Mouse (Mus musculus): Measurements from ENCODE around the gene Psat1.
A peak's percentile ranks its signal among the peaks of the same experiment; 100 is the strongest.

Psat1 gene

GRCm38 (mm10) chr19:15947237-15947636, at the start of gene Psat1:
Psat1 (minus strand) TSS chr19:15947337.
- DNase-seq (ENCODE audit: low read depth), result no peak

- no peak for DNase-seq (ENCODE audit: low read depth)
These were observed 43.0 kb upstream of the Psat1 start for GRCm38 (mm10) chr19:15990102-15990501.

- DNase-seq (ENCODE audit: low read depth), result no peak
These were observed 38.1 kb upstream of the Psat1 start for GRCm38 (mm10) chr19:15985172-15985713.

- DNase-seq (ENCODE audit: low read depth), result peak; percentile 83
These were observed 37.5 kb upstream of the Psat1 start, which contains the start of gene Cep78 for GRCm38 (mm10) chr19:15984449-15985171. Cep78 (minus strand) TSS chr19:15984989.

GRCm38 (mm10) chr19:15983739-15984344, 36.7 kb upstream of the Psat1 start:
- DNase-seq (ENCODE audit: low read depth), result no peak

GRCm38 (mm10) chr19:15982926-15983738, 36.0 kb upstream of the Psat1 start:
- DNase-seq (ENCODE audit: low read depth), result no peak

GRCm38 (mm10) chr19:15981861-15982260, 34.7 kb upstream of the Psat1 start:
- DNase-seq (ENCODE audit: low read depth), result peak; percentile 59

GRCm38 (mm10) chr19:15973365-15973764, 26.2 kb upstream of the Psat1 start:
- DNase-seq (ENCODE audit: low read depth), result no peak

- no peak for DNase-seq (ENCODE audit: low read depth)
These were observed 17.9 kb upstream of the Psat1 start for GRCm38 (mm10) chr19:15965082-15965481.

GRCm38 (mm10) chr19:15964533-15964932, 17.4 kb upstream of the Psat1 start:
- DNase-seq (ENCODE audit: low read depth), result no peak

GRCm38 (mm10) chr19:15963011-15963695, 16.0 kb upstream of the Psat1 start:
- DNase-seq (ENCODE audit: low read depth), result no peak

GRCm38 (mm10) chr19:15962313-15962712, 15.2 kb upstream of the Psat1 start:
- DNase-seq (ENCODE audit: low read depth), result no peak

GRCm38 (mm10) chr19:15950225-15950624, 3.1 kb upstream of the Psat1 start:
- DNase-seq (ENCODE audit: low read depth), result no peak

- DNase-seq (ENCODE audit: low read depth), result no peak
These were observed 1.7 kb upstream of the Psat1 start for GRCm38 (mm10) chr19:15948867-15949266.

GRCm38 (mm10) chr19:15948426-15948825, 1.3 kb upstream of the Psat1 start:
- DNase-seq (ENCODE audit: low read depth), result no peak

GRCm38 (mm10) chr19:15946663-15947062, 474 bp downstream of the Psat1 start:
- no peak for DNase-seq (ENCODE audit: low read depth)

- DNase-seq (ENCODE audit: low read depth), result no peak
These were observed 4.1 kb downstream of the Psat1 start for GRCm38 (mm10) chr19:15943117-15943423.

GRCm38 (mm10) chr19:15942421-15943116, 4.6 kb downstream of the Psat1 start:
- no peak for DNase-seq (ENCODE audit: low read depth)

GRCm38 (mm10) chr19:15941399-15941798, 5.7 kb downstream of the Psat1 start:
- no peak for DNase-seq (ENCODE audit: low read depth)

GRCm38 (mm10) chr19:15925719-15926045, 21.5 kb downstream of the Psat1 start:
- DNase-seq (ENCODE audit: low read depth), result no peak

- DNase-seq (ENCODE audit: low read depth), result peak; percentile 87
These were observed 22.0 kb downstream of the Psat1 start for GRCm38 (mm10) chr19:15924866-15925718.

Measured in c-Kit-positive CD71-positive TER-119-negative erythroid progenitor cells, embryonic 14.5 days (primary cell).